Mouse (Mus musculus) hindbrain, embryonic 16.5 days (tissue): ENCODE measurements around the gene Sspn. TPM values are rescaled to one million over a fixed set of nuclear protein-coding genes. Genes with fewer than 3 reads are reported as not detected.
A peak's percentile ranks its signal among the peaks of the same experiment; 100 is the strongest.

Source experiments
- ATAC-seq: fragments of 200-750 bp; cut with Nextera tagmentation; 2 replicates; pipeline ENCODE4 v1.8.0; 2017; ENCODE audit warnings: moderate TSS enrichment, moderate library complexity
- H3K27ac ChIP-seq: fragments of 300-500 bp; sonication (generic); 2 replicates; pipeline ENCODE4 v1.5.1; 2014; ENCODE audit warnings: low read depth, mild to moderate bottlenecking, control low read depth, low read length, moderate library complexity
- H3K27me3 ChIP-seq: fragments of 300-500 bp; sonication (generic); replicated peaks from 2 replicates; pipeline ENCODE4 v1.6.1; 2014; ENCODE audit warnings: low read length; ENCODE audit not compliant: control insufficient read depth, insufficient read depth
- H3K36me3 ChIP-seq: fragments of 300-500 bp; sonication (generic); 2 replicates; pipeline ENCODE4 v1.6.1; 2014; ENCODE audit warnings: mild to moderate bottlenecking, low read length, moderate library complexity, mixed read lengths; ENCODE audit not compliant: control insufficient read depth, insufficient read depth
- H3K4me1 ChIP-seq: fragments of 300-500 bp; sonication (generic); 2 replicates; pipeline ENCODE4 v1.6.1; 2014; ENCODE audit warnings: low read depth, low read length; ENCODE audit not compliant: control insufficient read depth, insufficient read depth
- H3K4me2 ChIP-seq: fragments of 300-500 bp; sonication (generic); 2 replicates; pipeline ENCODE4 v1.6.1; 2014; ENCODE audit warnings: mild to moderate bottlenecking, low read length, control low read depth, moderate library complexity
- H3K4me3 ChIP-seq: fragments of 300-500 bp; sonication (generic); 2 replicates; pipeline ENCODE4 v1.5.1; 2014; ENCODE audit warnings: mild to moderate bottlenecking, low read length, control low read depth, moderate library complexity
- H3K9ac ChIP-seq: fragments of 300-500 bp; sonication (generic); 2 replicates; pipeline ENCODE4 v1.6.1; 2014; ENCODE audit warnings: low read depth, mild to moderate bottlenecking, control low read depth, low read length, moderate library complexity
- H3K9me3 ChIP-seq: fragments of 300-500 bp; sonication (generic); 2 replicates; pipeline ENCODE4 v1.6.1; 2014; ENCODE audit warnings: mild to moderate bottlenecking, low read length, moderate library complexity; ENCODE audit not compliant: control insufficient read depth
- WGBS: fragments of 180-500 bp; shearing (Covaris S2); extraction: QIAGEN DNeasy Blood & Tissue Kit; methylation state at CpG from one replicate; pipeline ENCODE4 v1.1.7; 2014; 5-methylcytosine and 5-hydroxymethylcytosine counted together
- polyA plus RNA-seq: library from polyadenylated mRNA; unstranded; fragments of >200 nt; fragmentation: Nextera tagmentation; extraction: Ambion mirVana; gene quantifications from 2 replicates; pipeline ENCODE4 v1.2.1, GENCODE M21; 2015

Sspn gene
- polyA plus RNA-seq, 1 experiment from 2014 or later, result 6.4 TPM

DNA sequence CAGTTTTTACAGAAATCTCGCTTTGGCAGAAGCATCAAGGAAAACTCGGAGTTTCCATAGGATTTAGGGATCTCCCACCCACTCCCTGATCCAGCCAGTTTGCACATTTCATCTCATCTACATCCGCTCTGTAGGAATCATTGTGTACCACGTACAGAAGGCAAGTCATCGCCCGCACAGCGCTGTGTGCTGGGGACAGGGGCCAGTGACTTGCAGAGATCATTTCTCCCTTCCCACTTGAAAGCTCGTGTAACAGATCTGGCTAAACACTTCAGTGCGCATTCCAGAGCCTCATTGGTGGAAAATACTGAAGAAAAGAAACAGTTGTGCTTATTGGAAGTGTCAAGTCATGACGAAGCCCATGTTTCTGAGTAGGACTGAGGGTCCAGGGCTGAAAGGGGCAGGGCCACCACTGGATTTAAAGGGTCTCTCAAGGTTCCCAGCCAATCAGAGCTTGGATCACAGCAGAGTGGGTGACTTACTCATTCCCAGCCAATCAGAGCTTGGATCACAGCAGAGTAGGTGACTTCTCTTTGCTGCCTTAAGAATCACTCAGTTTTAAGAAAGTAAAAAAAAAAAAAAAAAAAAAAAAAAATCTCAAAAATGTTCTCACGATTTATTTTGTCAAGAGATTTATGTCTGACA is 14.4 kb downstream of the Sspn start:
- no peak for ATAC-seq
- Histone ChIP-seq H3K27me3 (no peaks in the 10 kb centered on the region), H3K4me1 (no peaks in the 10 kb centered on the region; the same call in 1 of the 2 replicates), H3K4me3 (no peak overlapping the region), H3K36me3 (no peaks in the 10 kb centered on the region), H3K9me3 (no peaks in the 10 kb centered on the region), H3K27ac (no peak overlapping the region), H3K9ac (no peak overlapping the region), H3K4me2 (no peak overlapping the region)
- 86% methylated on average over 11 of the region's 11 CpGs for WGBS

GRCm38 (mm10) chr6:145949049-145949448 is 17.6 kb downstream of the Sspn start:
- 38% methylated on average over 4 of the region's 4 CpGs for WGBS

GRCm38 (mm10) chr6:145950626-145951025 is 19.2 kb downstream of the Sspn start:
- ATAC-seq, result no peak
- Histone ChIP-seq H3K36me3 (no peaks in the 10 kb centered on the region), H3K4me3 (no peak overlapping the region), H3K9me3 (no peaks in the 10 kb centered on the region), H3K9ac (no peak overlapping the region), H3K27me3 (no peaks in the 10 kb centered on the region), H3K4me1 (no peaks in the 10 kb centered on the region; the same call in 1 of the 2 replicates), H3K4me2 (no peak overlapping the region), H3K27ac (no peak overlapping the region)
- WGBS, result 89% methylated on average over 5 of the region's 5 CpGs

More at GRCm38 (mm10) chr6:145949049-145949448, 17.6 kb downstream of the Sspn start:
- Histone ChIP-seq H3K4me2 (no peak overlapping the region), H3K36me3 (no peaks in the 10 kb centered on the region), H3K4me1 (no peaks in the 10 kb centered on the region; the same call in 1 of the 2 replicates), H3K9me3 (no peaks in the 10 kb centered on the region), H3K27ac (no peak overlapping the region), H3K4me3 (no peak overlapping the region), H3K9ac (no peak overlapping the region), H3K27me3 (no peaks in the 10 kb centered on the region)
- ATAC-seq, result no peak

DNA sequence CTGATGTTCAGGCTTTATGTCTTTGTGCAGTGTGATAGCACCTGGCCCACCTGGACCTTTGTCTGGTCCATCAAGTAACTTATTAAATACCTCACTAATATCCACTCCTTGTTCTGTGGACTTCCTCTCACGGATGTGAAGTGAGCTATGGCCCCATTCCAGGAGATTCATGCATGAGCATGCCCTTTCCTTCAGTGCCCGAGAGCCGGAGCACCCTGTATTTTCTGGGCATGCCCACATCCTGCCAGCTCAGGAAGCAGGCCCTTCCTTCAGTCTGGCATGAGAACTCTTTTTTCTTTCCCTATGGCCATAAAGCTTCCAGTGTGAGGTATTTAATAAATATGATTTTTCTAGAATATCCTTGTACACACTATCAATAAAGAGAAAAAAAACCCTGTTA is 21.2 kb downstream of the Sspn start:
- H3K4me2 ChIP-seq, result no peak overlapping the region
- H3K4me1 ChIP-seq, result no peaks in the 10 kb centered on the region
- no peak overlapping the region for H3K27ac ChIP-seq
- no peak overlapping the region for H3K4me3 ChIP-seq
- H3K9ac ChIP-seq, result no peak overlapping the region
- no peaks in the 10 kb centered on the region for H3K27me3 ChIP-seq
- WGBS, result 82% methylated on average over 3 of the region's 3 CpGs
- H3K36me3 ChIP-seq, result no peaks in the 10 kb centered on the region
- no peak for ATAC-seq
- H3K9me3 ChIP-seq, result no peaks in the 10 kb centered on the region

DNA sequence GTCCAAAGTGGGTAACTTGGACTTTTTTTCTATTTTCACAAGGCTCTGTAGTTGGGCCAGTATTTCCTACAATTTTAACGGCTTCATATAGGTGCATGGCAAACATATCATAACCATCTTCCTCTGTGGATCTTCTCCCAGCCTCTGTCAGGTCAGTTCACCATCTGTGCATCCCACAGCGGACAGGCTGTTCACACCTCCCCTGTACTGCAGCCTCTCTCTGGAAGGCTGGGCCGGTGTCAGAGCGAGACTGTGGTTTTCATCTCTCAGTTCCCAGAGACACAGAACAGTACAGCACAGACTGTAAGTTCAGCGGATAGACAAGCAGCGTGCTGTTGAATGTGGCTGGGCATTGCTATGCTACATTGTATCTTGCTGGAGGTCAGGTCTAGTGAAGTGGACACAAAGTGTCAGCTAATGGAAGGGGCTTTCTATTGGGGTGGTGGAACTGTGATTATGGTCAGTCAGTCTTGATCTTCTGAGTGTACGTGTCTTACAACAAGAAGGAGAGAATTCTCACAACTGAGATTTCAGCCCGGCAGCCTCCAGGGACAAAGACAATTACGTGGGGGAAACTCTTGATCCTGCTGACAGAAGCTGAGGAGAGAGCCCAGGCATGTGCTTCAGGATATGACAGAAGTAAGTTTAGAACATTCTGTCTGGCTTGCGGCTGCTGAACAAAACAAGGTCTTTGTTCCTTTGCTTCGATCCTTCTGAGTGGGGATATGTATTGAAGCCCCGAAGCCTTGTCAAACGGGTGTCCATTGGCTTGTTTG is 21.9 kb downstream of the Sspn start:
- no peaks in the 10 kb centered on the region for H3K4me1 ChIP-seq
- H3K27ac ChIP-seq, result no peak overlapping the region
- H3K9ac ChIP-seq, result no peak overlapping the region
- no peaks in the 10 kb centered on the region for H3K27me3 ChIP-seq
- H3K4me3 ChIP-seq, result no peak overlapping the region
- H3K4me2 ChIP-seq, result no peak overlapping the region
- H3K9me3 ChIP-seq, result no peaks in the 10 kb centered on the region
- ATAC-seq, result 0 out of 2 replicates have a peak, but pooled peaks have one; percentile 27
- no peaks in the 10 kb centered on the region for H3K36me3 ChIP-seq
- 69% methylated on average over 13 of the region's 13 CpGs for WGBS

DNA sequence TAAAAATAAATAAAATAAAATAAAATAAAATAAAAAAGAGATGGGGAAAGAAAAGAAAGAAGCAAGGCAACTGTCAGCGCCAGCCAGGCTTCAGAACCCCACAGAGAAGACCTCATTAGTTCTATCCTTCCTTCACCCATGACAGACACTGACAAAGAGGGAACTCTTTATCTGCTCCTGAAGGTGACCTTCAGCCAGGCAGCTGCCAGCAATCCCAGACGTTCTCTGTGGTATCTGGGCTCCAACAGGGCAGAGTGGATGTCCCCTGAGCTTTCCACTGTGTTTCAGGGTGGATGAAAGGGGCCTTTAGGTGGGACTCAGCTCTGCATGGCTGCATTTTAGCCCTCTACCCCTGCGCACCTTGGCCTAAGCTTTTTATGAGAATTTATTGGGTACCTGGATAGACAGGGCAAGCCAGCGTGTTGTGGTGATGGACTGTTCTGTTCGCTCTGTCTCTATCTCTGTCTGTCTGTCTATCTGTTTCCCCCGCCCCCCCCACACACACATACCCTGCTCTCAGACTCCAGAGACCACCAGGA is 26.1 kb downstream of the Sspn start:
- Histone ChIP-seq H3K36me3 (no peaks in the 10 kb centered on the region), H3K4me1 (no peaks in the 10 kb centered on the region; the same call in 1 of the 2 replicates), H3K9ac (no peak overlapping the region), H3K4me3 (no peak overlapping the region), H3K27ac (no peak overlapping the region), H3K4me2 (no peak overlapping the region), H3K9me3 (no peaks in the 10 kb centered on the region), H3K27me3 (no peaks in the 10 kb centered on the region)
- ATAC-seq, result no peak
- WGBS, result 81% methylated on average over 6 of the region's 6 CpGs

- no peak for ATAC-seq
- Histone ChIP-seq H3K4me2 (no peak overlapping the region), H3K27ac (no peak overlapping the region), H3K9me3 (no peaks in the 10 kb centered on the region), H3K27me3 (no peaks in the 10 kb centered on the region), H3K4me3 (no peak overlapping the region), H3K4me1 (no peaks in the 10 kb centered on the region; the same call in 1 of the 2 replicates), H3K36me3 (no peaks in the 10 kb centered on the region), H3K9ac (no peak overlapping the region)
- WGBS, result 41% methylated on average over 5 of the region's 5 CpGs
Measured at GRCm38 (mm10) chr6:145958070-145958469, 26.6 kb downstream of the Sspn start.

GRCm38 (mm10) chr6:145961047-145961446 is 29.6 kb downstream of the Sspn start:
- Histone ChIP-seq H3K9ac (no peak overlapping the region), H3K4me3 (no peak overlapping the region), H3K9me3 (no peaks in the 10 kb centered on the region), H3K36me3 (no peaks in the 10 kb centered on the region), H3K4me1 (no peaks in the 10 kb centered on the region; the same call in 1 of the 2 replicates), H3K27me3 (no peaks in the 10 kb centered on the region), H3K27ac (no peak overlapping the region), H3K4me2 (no peak overlapping the region)
- 53% methylated on average over 8 of the region's 8 CpGs for whole genome bisulfite sequencing
- ATAC-seq, result no peak

- no peak overlapping the region for H3K4me3 ChIP-seq
- ATAC-seq, result no peak
- no peak overlapping the region for H3K27ac ChIP-seq
- no peaks in the 10 kb centered on the region for H3K36me3 ChIP-seq
- no peaks in the 10 kb centered on the region for H3K27me3 ChIP-seq
- no peaks in the 10 kb centered on the region for H3K9me3 ChIP-seq
- no peak overlapping the region for H3K4me2 ChIP-seq
- no peaks in the 10 kb centered on the region; the same call in 1 of the 2 replicates for H3K4me1 ChIP-seq
- WGBS, result 79% methylated on average over 13 of the region's 13 CpGs
- no peak overlapping the region for H3K9ac ChIP-seq
Measured at GRCm38 (mm10) chr6:145963966-145964365, 32.5 kb downstream of the Sspn start.
